Comparison of ENCODE assay signal across 22 mouse cellular contexts in the genomic region with DNA sequence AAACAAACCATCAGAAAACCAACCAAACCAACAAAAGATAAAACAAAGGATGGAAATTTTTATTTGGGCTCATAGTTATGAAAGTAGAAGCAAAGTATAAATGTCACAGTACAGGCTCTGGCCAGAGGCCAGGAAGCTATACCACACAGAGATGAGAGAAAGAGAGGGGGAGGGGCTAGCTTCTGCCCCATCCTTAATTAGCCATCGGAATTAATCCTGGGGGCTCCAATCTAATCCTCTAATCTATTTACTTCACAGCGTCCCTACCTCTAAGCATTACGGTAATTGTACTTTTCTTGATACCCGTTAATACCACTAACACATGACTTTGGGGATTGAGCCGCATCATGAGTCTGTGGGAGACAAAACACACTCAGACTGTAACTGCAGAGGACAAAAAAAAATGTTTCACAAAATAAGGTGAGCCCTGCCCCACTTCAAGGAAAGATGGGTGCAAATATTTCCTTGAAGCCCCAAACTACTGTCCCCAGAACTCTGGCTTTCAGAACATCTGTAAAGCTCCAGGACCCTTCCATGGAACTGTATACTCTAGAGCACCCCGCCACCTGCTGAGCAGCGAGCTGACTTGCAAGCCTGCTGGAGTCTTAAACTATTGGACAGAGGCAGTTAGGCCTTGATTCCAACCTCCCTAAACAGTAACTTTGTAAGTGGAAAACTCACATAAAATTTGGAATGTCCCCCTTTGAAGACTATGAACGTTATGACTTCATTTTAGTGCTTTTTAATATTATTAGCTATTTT. TPM values are rescaled to one million over a fixed set of nuclear protein-coding genes. Genes with fewer than 3 reads are reported as not detected.
A peak's percentile ranks its signal among the peaks of the same experiment; 100 is the strongest.
DNase-seq lines count a peak whose midpoint lies in the region; ATAC-seq and TF ChIP-seq lines count a peak whose summit lies in the region.
"Had no signal": no experiment of that assay in that cellular context is flagged by ENCODE, and none has a peak within 500 bp of the region (broad histone marks: within the 10 kb centered on the region; RNA-seq: fewer than 3 reads in every experiment).

No protein-coding gene starts in this region.

- H3K4me3 ChIP-seq in hindbrain, embryonic 13.5 days, result no peak overlapping the region
- H3K4me3 ChIP-seq in hindbrain, embryonic 10.5 days, result no peak overlapping the region
- no peak overlapping the region for H3K4me3 ChIP-seq in lung, embryonic 14.5 days (ENCODE audit: low read depth, low read length)
- H3K4me3 ChIP-seq in lung, postnatal 0 days (ENCODE audit: low read depth, low read length), result no peak overlapping the region
- no peak overlapping the region for H3K4me3 ChIP-seq in testis, adult 2 months (ENCODE audit: control insufficient read depth, low read depth, low read length)
- H3K4me3 ChIP-seq: embryonic facial prominence, embryonic 10.5 days; heart, embryonic 12.5 days; limb, embryonic 15.5 days; lung, embryonic 15.5 days; stomach, embryonic 15.5 days had no signal

- TF ChIP-seq CTCF in lung, embryonic 14.5 days (IDR thresholded peaks at IDR 0.05; ENCODE audit: low read depth), result no peak
- TF ChIP-seq CTCF in lung, postnatal 0 days (IDR thresholded peaks at IDR 0.05), result no peak
- TF ChIP-seq CTCF in testis, adult 2 months (IDR thresholded peaks at IDR 0.05; ENCODE audit: control insufficient read depth, insufficient read depth, insufficient replicate concordance, low read depth, low read length), result 0 out of 2 replicates have a peak, but pooled peaks have one; percentile 8

- TF ChIP-seq EP300 in lung, postnatal 0 days (IDR thresholded peaks at IDR 0.05), result no peak

- ATAC-seq in hindbrain, embryonic 13.5 days (ENCODE audit: low FRiP score), result 0 out of 2 replicates have a peak, but pooled peaks have one; percentile 57
- no peak for ATAC-seq in lung, embryonic 14.5 days (ENCODE audit: insufficient read depth)
- no peak for ATAC-seq in lung, postnatal 0 days

- no peaks in the 10 kb centered on the region for H3K27me3 ChIP-seq in hindbrain, embryonic 13.5 days
- no peaks in the 10 kb centered on the region for H3K27me3 ChIP-seq in hindbrain, embryonic 10.5 days (ENCODE audit: insufficient read depth, poor library complexity, severe bottlenecking)
- H3K27me3 ChIP-seq in lung, embryonic 14.5 days (ENCODE audit: insufficient read depth, low read length), result no peaks in the 10 kb centered on the region
- no peaks in the 10 kb centered on the region for H3K27me3 ChIP-seq in lung, postnatal 0 days (replicated peaks; ENCODE audit: insufficient read depth, low read length)
- no peaks in the 10 kb centered on the region for H3K27me3 ChIP-seq in testis, adult 2 months (ENCODE audit: control insufficient read depth, insufficient read depth, low read length)
- H3K27me3 ChIP-seq: heart, embryonic 12.5 days; limb, embryonic 15.5 days; lung, embryonic 15.5 days; stomach, embryonic 15.5 days had no signal

- peaks cover 9% of the 10 kb centered on the region; the same call in 1 of the 2 replicates for H3K4me1 ChIP-seq in hindbrain, embryonic 13.5 days (replicated peaks)
- no peaks in the 10 kb centered on the region for H3K4me1 ChIP-seq in hindbrain, embryonic 10.5 days (replicated peaks)
- H3K4me1 ChIP-seq in lung, embryonic 14.5 days (ENCODE audit: insufficient read depth), result no peaks in the 10 kb centered on the region
- H3K4me1 ChIP-seq in lung, postnatal 0 days (ENCODE audit: insufficient read depth, low read depth, low read length), result no peaks in the 10 kb centered on the region
- no peaks in the 10 kb centered on the region for H3K4me1 ChIP-seq in testis, adult 2 months (ENCODE audit: control insufficient read depth, insufficient read depth, low read length)
- H3K4me1 ChIP-seq: embryonic facial prominence, embryonic 10.5 days; heart, embryonic 12.5 days; limb, embryonic 15.5 days; lung, embryonic 15.5 days; stomach, embryonic 15.5 days had no signal

- no peaks in the 10 kb centered on the region for H3K36me3 ChIP-seq in hindbrain, embryonic 13.5 days
- H3K36me3 ChIP-seq in hindbrain, embryonic 10.5 days, result no peaks in the 10 kb centered on the region
- H3K36me3 ChIP-seq in lung, embryonic 14.5 days (ENCODE audit: insufficient read depth), result no peaks in the 10 kb centered on the region
- no peaks in the 10 kb centered on the region for H3K36me3 ChIP-seq in lung, postnatal 0 days (ENCODE audit: insufficient read depth, low read length)
- no peaks in the 10 kb centered on the region for H3K36me3 ChIP-seq in testis, adult 2 months (ENCODE audit: control insufficient read depth, insufficient read depth, low read length)
- H3K36me3 ChIP-seq: embryonic facial prominence, embryonic 10.5 days; heart, embryonic 12.5 days; limb, embryonic 15.5 days; lung, embryonic 15.5 days; stomach, embryonic 15.5 days had no signal

- no peak overlapping the region for H3K9ac ChIP-seq in hindbrain, embryonic 13.5 days
- H3K9ac ChIP-seq in lung, embryonic 14.5 days, result no peak overlapping the region
- no peak overlapping the region for H3K9ac ChIP-seq in lung, postnatal 0 days (replicated peaks; ENCODE audit: low read depth)
- H3K9ac ChIP-seq: heart, embryonic 12.5 days; limb, embryonic 15.5 days; liver, embryonic 14.5 days; lung, embryonic 15.5 days; stomach, embryonic 15.5 days had no signal

- WGBS in hindbrain, embryonic 13.5 days, result 74% methylated on average over 8 of the region's 8 CpGs
- 82% methylated on average over 8 of the region's 8 CpGs for WGBS in hindbrain, embryonic 10.5 days
- 76% methylated on average over 8 of the region's 8 CpGs for WGBS in lung, embryonic 14.5 days
- 73% methylated on average over 8 of the region's 8 CpGs for WGBS in lung, postnatal 0 days

- DNase-seq in hindbrain, embryonic 10.5 days (ENCODE audit: low spot score), result no peak
- peak; percentile 28 for DNase-seq in lung, embryonic 14.5 days
- no peak for DNase-seq in lung, postnatal 0 days (ENCODE audit: low spot score)
- no peak for DNase-seq in testis, postnatal 14 days (ENCODE audit: low spot score)
- no peak for DNase-seq in cerebellum, postnatal 36 days
- DNase-seq: adrenal gland, postnatal 14 days; cerebellum, adult 8-10 months; gastrocnemius, postnatal 14 days; heart, adult 11 months; heart, postnatal 10 days; kidney, adult 11 months; left cerebral cortex, postnatal 4 days; lung, postnatal 4 days; right cerebral cortex, adult 18-20 months had no signal

- no peak overlapping the region for H3K4me2 ChIP-seq in hindbrain, embryonic 13.5 days
- H3K4me2 ChIP-seq in lung, embryonic 14.5 days, result no peak overlapping the region
- H3K4me2 ChIP-seq in lung, postnatal 0 days (replicated peaks; ENCODE audit: low read depth, low read length), result no peak overlapping the region
- H3K4me2 ChIP-seq: heart, embryonic 12.5 days; limb, embryonic 15.5 days; lung, embryonic 15.5 days; stomach, embryonic 15.5 days had no signal

- H3K9me3 ChIP-seq in hindbrain, embryonic 13.5 days, result no peaks in the 10 kb centered on the region
- no peaks in the 10 kb centered on the region for H3K9me3 ChIP-seq in hindbrain, embryonic 10.5 days
- no peaks in the 10 kb centered on the region for H3K9me3 ChIP-seq in lung, embryonic 14.5 days (ENCODE audit: low read depth, low read length)
- H3K9me3 ChIP-seq in lung, postnatal 0 days (ENCODE audit: low read length), result no peaks in the 10 kb centered on the region
- H3K9me3 ChIP-seq: embryonic facial prominence, embryonic 10.5 days; heart, embryonic 12.5 days; limb, embryonic 15.5 days; lung, embryonic 15.5 days; stomach, embryonic 15.5 days had no signal

- no peak overlapping the region for H3K27ac ChIP-seq in hindbrain, embryonic 13.5 days
- H3K27ac ChIP-seq in hindbrain, embryonic 10.5 days, result no peak overlapping the region
- H3K27ac ChIP-seq in lung, embryonic 14.5 days (ENCODE audit: low read depth), result no peak overlapping the region
- H3K27ac ChIP-seq in lung, postnatal 0 days (ENCODE audit: low read length), result no peak overlapping the region
- no peak overlapping the region for H3K27ac ChIP-seq in testis, adult 2 months (ENCODE audit: control insufficient read depth, insufficient read depth, low read depth, low read length)
- H3K27ac ChIP-seq: embryonic facial prominence, embryonic 10.5 days; limb, embryonic 15.5 days; liver, embryonic 14.5 days; lung, embryonic 15.5 days; stomach, embryonic 15.5 days had no signal

- TF ChIP-seq POLR2A in testis, adult 2 months (IDR thresholded peaks at IDR 0.05; ENCODE audit: control insufficient read depth, low read depth, low read length), result no peak

RNA-seq across cellular contexts. Expression of a gene that starts 41.3 kb away (rescaled TPM):
- 0.26 and 0.32 TPM in 2 replicates for polyA plus RNA-seq in hindbrain, embryonic 13.5 days (2015; fragmentation: Nextera tagmentation; extraction: Ambion mirVana)
- 0.05 and 0.18 TPM in 2 replicates for polyA plus RNA-seq in hindbrain, embryonic 10.5 days (2016; fragmentation: Nextera tagmentation; extraction: Ambion mirVana)
- 8.0 and 8.4 TPM in 2 replicates for polyA plus RNA-seq in lung, embryonic 14.5 days (2014; fragmentation: Nextera tagmentation; extraction: Ambion mirVana)
- polyA plus RNA-seq in lung, postnatal 0 days (2015; fragmentation: Nextera tagmentation; extraction: Ambion mirVana), result 67.3 and 78.7 TPM in 2 replicates
- 4.0 and 5.4 TPM in 2 replicates for polyA plus RNA-seq in testis, adult 2 months (2012; rRNA removed)

RNA-seq across cellular contexts. Expression of a gene that starts 41.3 kb away (rescaled TPM):
- polyA plus RNA-seq in hindbrain, embryonic 13.5 days (2015; fragmentation: Nextera tagmentation; extraction: Ambion mirVana), result 0.23 and 0.25 TPM in 2 replicates
- polyA plus RNA-seq in hindbrain, embryonic 10.5 days (2016; fragmentation: Nextera tagmentation; extraction: Ambion mirVana), result 0.10 and 0.18 TPM in 2 replicates
- 3.8 and 4.5 TPM in 2 replicates for polyA plus RNA-seq in lung, embryonic 14.5 days (2014; fragmentation: Nextera tagmentation; extraction: Ambion mirVana)
- 114 and 120 TPM in 2 replicates for polyA plus RNA-seq in lung, postnatal 0 days (2015; fragmentation: Nextera tagmentation; extraction: Ambion mirVana)
- 5.3 and 7.9 TPM in 2 replicates for polyA plus RNA-seq in testis, adult 2 months (2012; rRNA removed)

Comparison
In these comparisons a context has a peak if more than half of its experiments do, and no peak if none do; other contexts are left out.
1. RNA of a gene that starts 41.3 kb away (polyA plus RNA-seq): 114 to 120 TPM in lung, postnatal 0 days; 5.3 to 7.9 TPM in testis, adult 2 months, 3.8 to 4.5 TPM in lung, embryonic 14.5 days, 0.23 to 0.25 TPM in hindbrain, embryonic 13.5 days and 0.10 to 0.18 TPM in hindbrain, embryonic 10.5 days; every median in the first group is over 10 times any median in the second.